Mouse (Mus musculus) liver, postnatal 0 days (tissue): ENCODE results near the gene Polr2b.

ENCODE experiments used
- CTCF ChIP-seq: sonication (generic); IDR thresholded peaks from 2 replicates; pipeline ENCODE4 v1.5.1; 2016; ENCODE audit warnings: antibody characterized with exemption, low read depth
- EP300 ChIP-seq: IDR thresholded peaks from 2 replicates; pipeline ENCODE4 v1.6.1; 2016; ENCODE audit warnings: antibody characterized with exemption, low read depth, mild to moderate bottlenecking

DNA sequence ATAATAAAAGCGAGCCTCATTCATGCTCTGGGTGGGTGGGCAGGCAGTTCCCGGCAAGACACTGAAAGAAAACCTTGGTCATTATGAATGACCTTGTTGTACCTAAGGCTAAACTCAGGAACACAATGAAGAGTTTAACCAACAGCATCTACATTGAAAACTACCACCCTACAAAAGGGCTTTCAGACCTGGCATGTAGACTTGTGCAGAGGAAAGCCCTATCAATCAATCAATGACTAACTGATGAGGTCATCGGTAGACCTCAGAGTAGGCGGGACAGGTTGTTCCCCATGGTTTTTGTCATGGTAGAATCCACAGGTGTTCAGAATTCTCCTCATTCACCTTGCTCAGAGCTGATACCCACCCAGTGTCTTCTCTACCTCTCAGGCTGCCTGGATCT lies 50.0 kb downstream of the Polr2b start:
- no peak for TF ChIP-seq CTCF
- no peak for TF ChIP-seq EP300
